Mouse (Mus musculus) retina, postnatal 7 days (tissue): ENCODE measurements around the gene Mettl9.

Source experiments
- DNase-seq: peaks from one replicate; pipeline ENCODE4 v3.0.0-alpha.2; 2012; ENCODE audit warnings: low read depth, low spot score

Gene Mettl9

DNA sequence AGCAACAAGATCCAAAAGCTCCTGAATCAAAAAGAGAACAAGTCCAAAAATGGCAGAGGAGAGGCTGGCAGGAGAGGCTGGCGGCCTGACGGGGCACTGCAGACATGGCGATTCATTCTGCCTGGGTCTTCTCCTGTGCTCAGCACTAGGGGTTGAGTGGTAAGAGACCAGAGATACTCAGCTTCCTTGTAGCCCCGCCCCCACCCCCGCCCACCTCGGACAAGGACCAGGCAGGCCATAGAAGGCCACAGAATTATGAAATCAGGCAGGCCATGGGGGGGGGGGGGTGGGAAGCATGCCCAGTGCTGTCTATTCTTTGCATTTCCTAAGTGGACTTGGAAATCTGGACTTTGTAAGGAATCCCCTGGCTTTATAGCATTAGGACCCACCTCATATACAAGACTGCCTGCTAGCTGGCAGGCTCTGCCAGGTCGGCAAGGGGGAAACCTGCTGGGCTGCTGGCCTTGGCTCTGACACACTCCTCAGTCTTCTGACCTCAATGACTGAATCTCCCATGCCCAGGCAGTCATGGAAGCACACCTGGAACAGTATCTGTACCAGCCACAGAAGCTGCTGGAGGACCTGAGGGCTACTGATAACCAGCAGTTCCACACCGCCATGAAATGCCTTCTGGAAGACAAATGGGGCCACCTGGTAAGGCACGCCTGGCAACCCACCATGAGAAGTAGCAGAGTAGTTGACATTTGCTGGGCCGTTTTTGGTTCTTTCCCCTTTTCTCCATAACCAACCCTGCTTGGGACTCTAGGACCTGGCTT, 64.6 kb downstream of the Mettl9 start:
- no peak for DNase-seq

DNA sequence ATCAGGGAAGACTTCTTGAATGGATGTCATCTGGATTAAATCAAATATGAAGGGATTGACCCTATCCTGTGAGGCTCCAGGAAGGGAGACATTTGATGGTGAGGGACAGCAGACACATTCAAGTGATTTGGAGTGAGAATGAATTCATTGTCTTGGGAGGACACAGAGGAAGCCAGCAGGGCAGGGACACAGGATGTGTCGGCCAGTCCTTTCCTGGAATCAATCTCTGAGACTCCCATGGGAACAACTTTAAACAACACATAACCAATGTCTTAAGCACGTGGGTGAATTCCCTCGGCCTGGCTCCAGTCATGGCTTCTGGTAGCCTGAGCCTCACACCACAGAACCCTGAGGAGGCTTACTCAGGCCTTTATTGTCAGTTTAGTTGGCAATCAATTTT, 73.6 kb downstream of the Mettl9 start:
- no peak for DNase-seq

DNA sequence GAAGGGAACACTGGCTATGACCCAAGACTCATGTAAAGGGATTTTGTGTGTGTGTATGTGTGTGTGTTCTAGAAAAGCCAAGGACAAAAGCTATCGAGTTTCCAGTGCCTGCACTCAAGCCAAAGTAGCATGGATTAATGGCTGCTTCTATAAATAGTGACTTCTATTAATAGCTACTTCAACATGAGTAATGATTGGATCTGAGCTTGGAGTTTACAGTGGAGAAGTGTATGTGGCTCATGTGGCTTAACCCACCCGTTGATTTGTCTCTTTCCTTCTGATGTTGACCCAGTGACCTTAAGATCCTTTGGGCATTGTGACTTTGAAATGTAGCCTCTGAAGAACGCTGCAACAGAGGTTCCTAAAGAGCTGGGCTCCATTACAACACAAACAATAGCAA, 77.1 kb downstream of the Mettl9 start:
- no peak for DNase-seq

DNA sequence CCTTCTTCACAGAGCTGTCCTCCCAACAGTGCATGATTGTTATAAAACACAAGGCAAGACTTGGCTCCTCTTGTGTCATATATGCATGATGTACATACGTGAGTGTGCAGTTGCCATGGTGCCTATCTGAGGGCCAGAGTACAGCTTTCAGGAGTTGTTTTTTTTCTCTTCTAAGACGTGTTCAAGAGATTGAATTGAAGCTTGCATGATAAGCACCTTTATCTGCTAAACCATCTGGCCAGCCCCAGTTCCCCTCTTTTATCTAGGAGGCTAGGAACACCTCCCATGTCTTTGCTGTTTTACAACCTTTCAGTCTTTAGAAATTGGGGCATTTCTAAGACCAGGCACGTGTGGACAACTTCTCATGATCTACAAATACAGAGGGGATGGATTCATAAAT, 77.5 kb downstream of the Mettl9 start:
- DNase-seq = no peak

DNA sequence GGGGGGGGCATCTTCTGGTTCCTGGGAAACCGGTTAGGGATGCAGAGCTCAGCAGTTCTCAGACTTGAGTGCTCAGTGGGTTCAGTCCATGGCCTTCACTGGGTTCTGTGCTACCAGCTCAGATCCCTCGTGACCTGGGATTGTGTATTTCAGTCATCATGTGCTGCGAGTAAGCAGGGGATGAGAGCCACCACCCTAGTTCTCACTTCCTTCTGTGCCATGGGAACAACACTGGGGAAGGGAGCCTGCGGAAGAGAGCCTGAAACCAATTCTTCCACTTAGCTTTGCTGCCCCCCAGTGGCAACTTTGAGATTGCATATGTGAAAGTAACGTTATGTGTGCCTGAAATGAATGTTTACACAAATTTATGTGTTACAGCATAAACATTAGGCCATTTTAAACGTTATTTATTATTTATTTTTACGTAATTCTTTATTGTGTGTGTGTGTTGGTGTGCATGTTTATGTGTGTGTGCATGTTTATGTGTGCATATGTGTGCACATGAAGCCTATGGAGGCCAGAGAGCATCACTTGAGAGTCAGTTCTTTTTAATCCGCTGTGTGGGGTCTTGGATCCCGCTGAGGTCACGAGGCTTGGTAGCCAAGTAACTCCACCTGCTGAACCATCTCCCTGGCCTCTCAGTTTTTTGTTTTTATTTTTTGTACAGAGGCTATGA, 86.0 kb downstream of the Mettl9 start:
- peak; percentile 73 for DNase-seq
